Mouse (Mus musculus) CH12.LX (cell line): ENCODE measurements around the gene Mkrn2. TPM values are rescaled to one million over a fixed set of nuclear protein-coding genes. Genes with fewer than 3 reads are reported as not detected.

Source experiments
- DNase-seq: peaks from one replicate; pipeline ENCODE4 v3.0.0-alpha.2; 2013; ENCODE audit errors: extremely low read depth
- H3K27ac ChIP-seq: 2 replicates; pipeline ENCODE4 v1.5.1; 2012; ENCODE audit warnings: low read depth, mild to moderate bottlenecking, control low read depth, moderate library complexity; ENCODE audit not compliant: insufficient read depth
- H3K27me3 ChIP-seq: replicated peaks from 2 replicates; pipeline ENCODE3; 2012; ENCODE audit warnings: inconsistent platforms
- H3K36me3 ChIP-seq, 2 experiments: replicated peaks in 1 of 2; 2 replicates each; pipeline versions ENCODE3 to v1.6.1; 2012; ENCODE audit warnings: inconsistent platforms in 1 of 2, low read length in 1 of 2, mild to moderate bottlenecking in 1 of 2, mixed read lengths in 1 of 2, moderate library complexity in 1 of 2; ENCODE audit not compliant: control insufficient read depth in 1 of 2, insufficient read depth in 1 of 2
- H3K4me1 ChIP-seq, 2 experiments: 2 replicates each; pipeline ENCODE4 v1.6.1; 2012; ENCODE audit warnings: inconsistent platforms in 1 of 2, moderate library complexity in 1 of 2; ENCODE audit not compliant: insufficient read depth in 2 of 2, control insufficient read depth in 1 of 2
- H3K4me2 ChIP-seq: 2 replicates; pipeline ENCODE4 v1.6.1; 2012; ENCODE audit warnings: low read depth, mild to moderate bottlenecking, control low read depth; ENCODE audit not compliant: poor library complexity, insufficient read depth, severe bottlenecking
- H3K4me3 ChIP-seq, 3 experiments: fragments of 150-350 bp in 1 of 3; sonication (generic) in 1 of 3; replicated peaks in 1 of 3; 2 replicates each; pipeline versions ENCODE3 to v1.5.1; 2011 to 2012; ENCODE audit warnings: low read depth in 2 of 3, low read length in 2 of 3, mild to moderate bottlenecking in 2 of 3, moderate library complexity in 2 of 3, control low read depth in 1 of 3, improper control_type of control experiment in 1 of 3, inconsistent platforms in 1 of 3, mixed read lengths in 1 of 3; ENCODE audit not compliant: poor library complexity in 1 of 3
- H3K79me2 ChIP-seq: replicated peaks from 2 replicates; pipeline ENCODE4 v1.6.1; 2012; ENCODE audit warnings: mild to moderate bottlenecking, moderate library complexity; ENCODE audit not compliant: control insufficient read depth, poor library complexity, insufficient read depth, severe bottlenecking; ENCODE audit errors: extremely low read depth
- H3K9ac ChIP-seq: 2 replicates; pipeline ENCODE4 v1.6.1; 2012; ENCODE audit warnings: low read depth, mild to moderate bottlenecking, control low read depth, moderate library complexity; ENCODE audit not compliant: insufficient read depth
- H3K9me3 ChIP-seq: replicated peaks from 2 replicates; pipeline ENCODE3; 2012; ENCODE audit warnings: low read length, inconsistent platforms, mixed read lengths
- EP300 ChIP-seq: IDR thresholded peaks from 2 replicates; pipeline ENCODE4 v1.6.1; 2011; ENCODE audit warnings: low read length, improper control_type of control experiment
- ETS1 ChIP-seq: conservative IDR thresholded peaks from 2 replicates; pipeline ENCODE4 v1.6.1; 2012; ENCODE audit warnings: low read depth, mild to moderate bottlenecking, inconsistent platforms, low read length, improper control_type of control experiment, moderate library complexity
- GABPA ChIP-seq: IDR thresholded peaks from 2 replicates; pipeline ENCODE4 v1.6.1; 2012; ENCODE audit warnings: low read depth, low read length, improper control_type of control experiment, inconsistent platforms; ENCODE audit not compliant: insufficient replicate concordance
- JUND ChIP-seq: conservative IDR thresholded peaks from 2 replicates; pipeline ENCODE4 v1.6.1; 2011; ENCODE audit warnings: low read depth, low read length, improper control_type of control experiment
- KAT2A ChIP-seq: IDR thresholded peaks from 2 replicates; pipeline ENCODE4 v1.6.1; 2012; ENCODE audit warnings: low read length, improper control_type of control experiment, inconsistent platforms; ENCODE audit not compliant: insufficient replicate concordance
- MAFK ChIP-seq: IDR thresholded peaks from 2 replicates; pipeline ENCODE4 v1.6.1; 2011; ENCODE audit warnings: low read length, improper control_type of control experiment; ENCODE audit not compliant: insufficient replicate concordance
- NELFE ChIP-seq: IDR thresholded peaks from 2 replicates; pipeline ENCODE4 v1.6.1; 2011; ENCODE audit warnings: low read depth, low read length, improper control_type of control experiment
- PAX5 ChIP-seq: IDR thresholded peaks from 2 replicates; pipeline ENCODE4 v1.6.1; 2012; ENCODE audit warnings: low read length, inconsistent platforms, mixed read lengths
- POLR2AphosphoS2 ChIP-seq: IDR thresholded peaks from 2 replicates; pipeline ENCODE4 v1.6.1; 2011; ENCODE audit warnings: low read depth, low read length, improper control_type of control experiment
- RCOR1 ChIP-seq: conservative IDR thresholded peaks from 2 replicates; pipeline ENCODE4 v1.6.1; 2012; ENCODE audit warnings: low read depth, mild to moderate bottlenecking, inconsistent platforms, low read length, improper control_type of control experiment
- TBP ChIP-seq: conservative IDR thresholded peaks from 2 replicates; pipeline ENCODE4 v1.6.1; 2011; ENCODE audit warnings: low read depth, low read length, improper control_type of control experiment
- ZNF384 ChIP-seq: IDR thresholded peaks from 2 replicates; pipeline ENCODE4 v1.6.1; 2012; ENCODE audit warnings: low read depth, low read length, improper control_type of control experiment, inconsistent platforms
- dilution Hi-C: fragments of 300-500 bp; cut with MboI; formaldehyde crosslinking; loops from 2 replicates; pipeline ENCODE4 v1.14.3; 2020; ENCODE audit warnings: low sequenced_read_pairs; ENCODE audit not compliant: extremely low pct_unique_long_range_greater_than_20kb, extremely low pct_ligation_motif_present
- in situ Hi-C: fragments of 300-500 bp; cut with MboI; formaldehyde crosslinking; loops from 3 replicates; pipeline ENCODE4 v1.14.3; 2019; ENCODE audit warnings: low sequenced_read_pairs, low pct_ligation_motif_present, low pct_unique_long_range_greater_than_20kb, mixed read lengths
- polyA plus RNA-seq: library from polyadenylated mRNA; unstranded; fragments of >175 nt; gene quantifications from 2 replicates; pipeline ENCODE4 v1.2.1, GENCODE M21; 2012; ENCODE audit warnings: low read depth; ENCODE audit not compliant: insufficient read length
- total RNA-seq, 2 experiments: library from RNA; depleted of rRNA; stranded (reverse); fragments of 300-350 nt in 1 of 2; fragments of >200 nt in 1 of 2; gene quantifications; 2 replicates each; pipeline ENCODE4 v1.2.3; 2012 to 2014

The Mkrn2 gene
- total and polyA plus RNA-seq, 3 experiments, result 14.6 to 49.8 (median 18.6) TPM

DNA sequence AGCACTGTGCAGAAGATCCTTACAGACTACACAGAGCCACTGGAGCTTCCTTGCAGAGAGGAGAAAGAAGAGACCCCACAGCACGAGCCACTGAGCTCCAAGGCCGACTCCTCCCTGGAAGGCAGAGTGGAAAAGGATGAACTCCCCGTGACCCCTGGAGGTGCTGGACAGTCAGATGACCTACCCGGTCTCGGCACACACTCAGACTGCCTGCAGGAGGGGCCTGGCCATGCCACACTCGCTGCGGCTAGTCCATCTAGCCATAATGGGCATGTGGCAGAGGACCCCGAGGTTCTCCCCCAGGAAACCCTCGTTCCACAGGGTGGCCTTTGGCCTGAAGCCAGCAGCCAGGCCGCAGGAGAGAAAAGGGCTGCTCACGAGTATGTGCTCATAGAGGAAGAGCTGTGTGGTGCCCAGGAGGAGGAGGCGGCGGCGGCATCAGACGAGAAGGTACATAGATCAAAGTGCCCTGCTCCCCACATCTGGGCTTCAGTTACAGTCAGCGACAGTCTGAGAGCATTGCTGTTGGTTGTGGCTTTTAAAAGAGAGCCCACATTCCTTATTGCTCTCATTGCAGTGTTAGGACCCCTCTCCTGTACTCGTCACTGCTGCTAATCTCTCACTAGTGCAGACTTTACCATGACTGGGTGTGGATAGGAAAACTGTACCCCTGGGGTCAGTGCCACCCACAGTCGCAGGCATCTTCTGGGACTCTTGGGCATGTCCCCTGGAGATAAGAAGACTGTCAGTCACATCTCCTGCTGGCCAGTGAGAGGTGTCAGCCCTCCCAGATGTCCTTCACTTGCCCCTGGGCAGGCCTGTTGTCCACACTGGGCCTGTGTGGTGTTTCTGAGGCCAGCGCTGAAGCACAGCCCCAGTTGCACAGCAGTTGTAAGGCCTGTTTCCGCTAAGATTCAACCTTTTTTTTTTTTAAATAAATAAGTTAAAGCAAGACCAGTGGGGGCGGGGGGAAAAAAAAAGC, 41.8 kb upstream of the Mkrn2 start:
- no peak overlapping the region for H3K4me3 ChIP-seq
- dilution Hi-C loops, result no loop called here
- H3K9me3 ChIP-seq, result no peaks in the 10 kb centered on the region
- H3K36me3 ChIP-seq, result peaks cover 21 to 90% of the 10 kb centered on the region in 2 experiments
- no peak overlapping the region for H3K27ac ChIP-seq
- in situ Hi-C loops, result no loop called here
- no peaks in the 10 kb centered on the region for H3K4me1 ChIP-seq
- no peak for DNase-seq
- H3K27me3 ChIP-seq, result no peaks in the 10 kb centered on the region
- no peak overlapping the region for H3K9ac ChIP-seq
- TF ChIP-seq POLR2AphosphoS2, result no peak
- no peak overlapping the region for H3K4me2 ChIP-seq
- no peaks in the 10 kb centered on the region for H3K79me2 ChIP-seq

DNA sequence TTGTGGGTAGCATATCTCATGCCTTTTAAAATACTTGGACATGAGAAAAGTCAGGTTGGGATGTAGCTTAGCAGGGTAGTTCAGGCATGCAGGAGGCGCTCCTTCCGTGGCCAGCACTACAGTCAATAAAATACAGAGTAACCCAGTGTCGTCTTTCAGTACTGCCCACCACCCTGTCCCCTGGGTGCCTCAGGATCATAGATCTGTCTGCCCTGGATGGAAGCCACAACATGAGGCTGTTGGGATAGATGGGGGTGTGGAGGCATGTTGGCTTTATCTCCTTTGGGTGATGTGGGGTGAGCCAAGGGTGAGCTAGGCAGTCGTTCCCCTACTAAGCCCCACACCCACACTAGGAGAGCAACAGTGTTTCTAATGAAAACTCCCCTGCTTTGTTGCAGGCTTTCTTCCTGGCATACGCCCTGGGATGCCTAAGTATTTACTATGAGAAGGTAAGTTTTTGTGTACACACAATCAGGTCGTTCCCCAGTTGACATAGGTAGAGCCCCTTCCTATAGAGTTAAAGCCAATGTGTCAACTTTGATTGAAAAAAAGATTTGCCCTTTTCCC, 36.1 kb upstream of the Mkrn2 start:
- dilution Hi-C loops (no loop called here), in situ Hi-C loops (no loop called here)
- DNase-seq, result no peak
- no peak for TF ChIP-seq PAX5
- no peak for TF ChIP-seq ZNF384
- TF ChIP-seq KAT2A, result no peak
- TF ChIP-seq EP300, result no peak
- Histone ChIP-seq H3K9ac (no peak overlapping the region), H3K27me3 (no peaks in the 10 kb centered on the region), H3K4me3 (no peak overlapping the region), H3K4me2 (no peak overlapping the region), H3K9me3 (peaks cover 18% of the 10 kb centered on the region), H3K4me1 (0 out of 4 replicates have a peak, but pooled peaks cover 0 to 2% of the 10 kb centered on the region in 2 experiments), H3K36me3 (peaks cover 25 to 92% of the 10 kb centered on the region in 2 experiments), H3K79me2 (no peaks in the 10 kb centered on the region), H3K27ac (no peak overlapping the region)

DNA sequence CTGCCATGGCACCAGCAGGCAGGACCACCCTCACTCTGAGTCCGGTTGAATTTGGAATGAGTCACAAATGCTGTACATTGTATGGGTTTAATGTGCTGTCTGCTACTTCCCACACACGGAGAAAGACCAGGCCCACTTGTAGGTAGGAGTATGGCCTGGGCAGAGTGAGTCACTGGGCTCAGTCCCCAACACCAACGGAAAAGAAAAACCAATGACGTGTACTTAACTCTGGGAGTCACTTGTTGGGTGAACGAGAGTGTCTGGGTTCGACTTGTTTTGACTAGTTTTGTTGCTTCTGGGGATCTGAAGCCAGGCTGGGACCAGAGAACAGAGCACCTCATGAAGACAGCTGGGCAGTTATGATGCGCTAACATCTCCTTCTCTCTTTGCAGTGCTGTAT, 27.5 kb upstream of the Mkrn2 start:
- Histone ChIP-seq H3K27me3 (no peaks in the 10 kb centered on the region), H3K79me2 (no peaks in the 10 kb centered on the region), H3K4me3 (no peak overlapping the region), H3K9ac (no peak overlapping the region), H3K4me1 (peaks cover 15 to 38% of the 10 kb centered on the region in 2 experiments), H3K4me2 (no peak overlapping the region), H3K36me3 (peaks cover 28 to 95% of the 10 kb centered on the region in 2 experiments), H3K27ac (no peak overlapping the region), H3K9me3 (peaks cover 4% of the 10 kb centered on the region)
- peak; percentile 40; the same call in 1 of the 2 replicates for TF ChIP-seq ETS1
- TF ChIP-seq JUND, result no peak
- TF ChIP-seq NELFE, result no peak
- TF ChIP-seq TBP, result no peak
- no peak for TF ChIP-seq MAFK
- TF ChIP-seq RCOR1, result no peak
- no peak for TF ChIP-seq GABPA
- peak; percentile 32 for DNase-seq
- dilution Hi-C loops (no loop called here), in situ Hi-C loops (no loop called here)
